Mouse (Mus musculus) stomach, postnatal 0 days (tissue): ENCODE measurements at regions not wholly inside any gene's neighbourhood (a gene's known extent, or its start where the extent isn't known, plus 50 kb on each side); places are given as distances from the start of the nearest gene placed in this dataset.

ENCODE experiments used
- CTCF ChIP-seq: IDR thresholded peaks from 2 replicates; pipeline ENCODE4 v1.5.1; 2016; ENCODE audit warnings: antibody characterized with exemption, low read depth, mild to moderate bottlenecking, moderate library complexity
- EP300 ChIP-seq: optimal IDR thresholded peaks from 2 replicates; pipeline ENCODE3; 2016; ENCODE audit warnings: antibody characterized with exemption

DNA sequence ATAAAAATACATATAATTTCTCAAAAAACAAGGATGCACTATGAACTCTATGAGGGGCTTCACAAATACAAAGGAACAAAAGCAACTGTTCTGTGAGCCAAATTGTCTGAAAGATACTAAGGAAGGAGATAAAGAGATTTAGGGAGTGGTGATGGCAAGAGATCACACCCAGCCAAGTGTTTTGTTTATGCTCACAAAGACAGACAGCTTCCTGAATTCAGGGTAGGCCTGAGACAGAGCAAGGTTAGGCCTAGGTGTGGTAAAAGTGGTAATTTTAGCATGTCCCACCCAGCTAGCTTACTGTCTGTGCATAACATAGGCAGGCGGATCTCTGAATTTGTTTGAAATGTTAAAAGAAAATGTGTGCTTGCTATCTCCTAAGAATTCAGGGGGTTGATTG, 1374.5 kb downstream of the Efnb2 start:
- TF ChIP-seq CTCF = no peak
- TF ChIP-seq EP300 = no peak
